Mouse (Mus musculus): Measurements from ENCODE around the gene Olfr1339. TPM values are rescaled to one million over a fixed set of nuclear protein-coding genes. Genes with fewer than 3 reads are reported as not detected.

The Olfr1339 gene
- polyA plus RNA-seq, 1 experiment from 2014 or later, result not detected

DNA sequence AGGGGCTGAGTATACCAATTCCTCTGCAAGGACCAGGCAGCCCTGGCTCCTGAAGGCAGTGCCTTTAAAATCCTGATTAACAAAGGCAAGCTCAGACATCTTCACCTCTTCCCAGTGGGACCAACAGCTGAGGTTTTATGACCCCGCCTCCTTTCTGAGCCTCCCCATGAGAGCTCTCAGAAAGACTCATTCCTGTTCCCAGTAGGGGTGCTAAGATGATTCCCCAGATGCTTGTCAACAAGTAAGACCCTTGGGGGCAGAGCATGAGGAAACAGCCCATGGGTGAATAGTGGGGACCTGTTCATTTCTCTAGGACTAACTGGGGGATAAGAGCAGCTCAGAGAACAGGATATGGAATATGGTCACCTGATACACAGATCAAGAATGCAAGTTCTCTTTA, 26.7 kb downstream of the Olfr1339 start, which contains the start of gene Olfr1338:
Olfr1338 (minus strand) TSS at position 101 of the 400 bp plus-strand sequence.
- no peaks in the 10 kb centered on the region for H3K4me1 ChIP-seq
- WGBS, result 71% methylated on average over 1 of the region's 1 CpGs
- ATAC-seq (ENCODE audit: low FRiP score, low read depth), result no peak
- H3K9ac ChIP-seq, result no peak within 1 kb of the TSS
- no peak within 1 kb of the TSS for H3K4me2 ChIP-seq (replicated peaks)
- no peaks in the 10 kb centered on the region for H3K27me3 ChIP-seq
- no peak within 1 kb of the TSS for H3K4me3 ChIP-seq
- no peaks in the 10 kb centered on the region for H3K36me3 ChIP-seq
- H3K9me3 ChIP-seq, result no peaks in the 10 kb centered on the region
- no peak within 1 kb of the TSS for H3K27ac ChIP-seq

DNA sequence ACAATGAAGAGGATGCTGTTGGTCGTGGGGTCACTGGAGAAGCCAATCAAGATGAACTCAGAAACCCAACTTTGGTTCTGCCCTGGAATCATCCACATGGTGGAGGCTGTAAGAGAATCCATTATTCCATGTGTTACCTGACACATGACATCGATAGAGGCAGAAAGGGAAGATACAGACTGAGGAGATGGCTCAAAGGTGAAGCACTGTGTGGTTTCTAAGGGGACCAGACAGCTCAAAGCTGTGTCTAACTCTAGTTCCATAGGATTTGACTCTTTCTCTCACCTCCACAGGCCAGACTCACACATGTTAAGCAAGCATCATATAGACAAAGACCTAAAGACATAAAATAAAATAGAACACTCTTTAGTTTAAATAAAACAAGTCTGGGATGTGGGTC, 50.5 kb downstream of the Olfr1339 start, which contains the start of gene Olfr1337:
Olfr1337 (minus strand) TSS at position 101 of the 400 bp plus-strand sequence.
- H3K9ac ChIP-seq, result no peak within 1 kb of the TSS
- H3K27me3 ChIP-seq, result no peaks in the 10 kb centered on the region
- H3K36me3 ChIP-seq, result no peaks in the 10 kb centered on the region
- no peak for ATAC-seq (ENCODE audit: low FRiP score, low read depth)
- H3K4me2 ChIP-seq (replicated peaks), result no peak within 1 kb of the TSS
- no peak within 1 kb of the TSS for H3K27ac ChIP-seq
- 74% methylated on average over 2 of the region's 2 CpGs for WGBS
- H3K9me3 ChIP-seq, result no peaks in the 10 kb centered on the region
- no peaks in the 10 kb centered on the region for H3K4me1 ChIP-seq
- H3K4me3 ChIP-seq, result no peak within 1 kb of the TSS

Other genes starting within 250 kb of the Olfr1339 start
- gene Tie1, start 242.1 kb upstream of the Olfr1339 start, polyA plus RNA-seq (2015; fragmentation: Nextera tagmentation; extraction: Ambion mirVana), result 21.5 and 22.8 TPM in 2 replicates
- 1.0 and 2.0 TPM in 2 replicates for gene 2610528J11Rik, start 205.2 kb upstream of the Olfr1339 start, polyA plus RNA-seq (2015; fragmentation: Nextera tagmentation; extraction: Ambion mirVana)
- gene Tmem125, start 188.1 kb upstream of the Olfr1339 start, polyA plus RNA-seq (2015; fragmentation: Nextera tagmentation; extraction: Ambion mirVana), result 1.8 and 2.0 TPM in 2 replicates
- 0.13 and 0.31 TPM in 2 replicates for gene Cfap57, start 111.4 kb upstream of the Olfr1339 start, polyA plus RNA-seq (2015; fragmentation: Nextera tagmentation; extraction: Ambion mirVana)
- gene Ebna1bp2, start 111.4 kb upstream of the Olfr1339 start, polyA plus RNA-seq (2015; fragmentation: Nextera tagmentation; extraction: Ambion mirVana), result 130 and 134 TPM in 2 replicates
- not detected in 2 replicates for gene Olfr62, start 73.2 kb upstream of the Olfr1339 start, polyA plus RNA-seq (2015; fragmentation: Nextera tagmentation; extraction: Ambion mirVana)
- 0.11 and 0.14 TPM in 2 replicates for gene Olfr1342, start 39.4 kb upstream of the Olfr1339 start, polyA plus RNA-seq (2015; fragmentation: Nextera tagmentation; extraction: Ambion mirVana)
- gene Olfr1341, start 28.7 kb upstream of the Olfr1339 start, polyA plus RNA-seq (2015; fragmentation: Nextera tagmentation; extraction: Ambion mirVana), result not detected in 2 replicates
- not detected in 2 replicates for gene Olfr1340, start 12.0 kb upstream of the Olfr1339 start, polyA plus RNA-seq (2015; fragmentation: Nextera tagmentation; extraction: Ambion mirVana)
- not detected in 2 replicates for gene Olfr1338, start 26.6 kb downstream of the Olfr1339 start, polyA plus RNA-seq (2015; fragmentation: Nextera tagmentation; extraction: Ambion mirVana)
- gene Olfr1337, start 50.4 kb downstream of the Olfr1339 start, polyA plus RNA-seq (2015; fragmentation: Nextera tagmentation; extraction: Ambion mirVana), result not detected in 2 replicates
- gene Olfr1335, start 77.8 kb downstream of the Olfr1339 start, polyA plus RNA-seq (2015; fragmentation: Nextera tagmentation; extraction: Ambion mirVana), result not detected in 2 replicates
- gene Olfr1333, start 104.1 kb downstream of the Olfr1339 start, polyA plus RNA-seq (2015; fragmentation: Nextera tagmentation; extraction: Ambion mirVana), result not detected in 2 replicates
- not detected in 2 replicates for gene Olfr1331, start 132.5 kb downstream of the Olfr1339 start, polyA plus RNA-seq (2015; fragmentation: Nextera tagmentation; extraction: Ambion mirVana)
- not detected in 2 replicates for gene Olfr1330, start 156.4 kb downstream of the Olfr1339 start, polyA plus RNA-seq (2015; fragmentation: Nextera tagmentation; extraction: Ambion mirVana)
- gene Olfr1329, start 185.3 kb downstream of the Olfr1339 start, polyA plus RNA-seq (2015; fragmentation: Nextera tagmentation; extraction: Ambion mirVana), result not detected in 2 replicates
- not detected in 2 replicates for gene Olfr1328, start 206.4 kb downstream of the Olfr1339 start, polyA plus RNA-seq (2015; fragmentation: Nextera tagmentation; extraction: Ambion mirVana)
- gene Lao1, start 229.4 kb downstream of the Olfr1339 start, polyA plus RNA-seq (2015; fragmentation: Nextera tagmentation; extraction: Ambion mirVana), result not detected in 2 replicates

All from limb, embryonic 13.5 days (tissue).